Mouse (Mus musculus): ENCODE measurements around the gene Cyp2t4. TPM values are rescaled to one million over a fixed set of nuclear protein-coding genes. Genes with fewer than 3 reads are reported as not detected.

The Cyp2t4 gene
- polyA plus RNA-seq, 1 experiment from 2014 or later: not detected

- Histone ChIP-seq H3K9me3 (ENCODE audit: control insufficient read depth, low read length) (no peaks in the 10 kb centered on the region), H3K27me3 (ENCODE audit: control insufficient read depth, insufficient read depth, low read length) (no peaks in the 10 kb centered on the region), H3K36me3 (ENCODE audit: control insufficient read depth, insufficient read depth, low read length) (peaks cover 75% of the 10 kb centered on the region), H3K4me1 (ENCODE audit: control insufficient read depth, insufficient read depth, low read length) (no peaks in the 10 kb centered on the region), H3K4me2 (replicated peaks; ENCODE audit: low read depth, low read length) (no peak overlapping the region), H3K4me3 (ENCODE audit: low read length) (no peak overlapping the region), H3K27ac (ENCODE audit: low read depth, low read length) (no peak overlapping the region), H3K9ac (ENCODE audit: low read depth, low read length) (no peak overlapping the region)
- ATAC-seq (ENCODE audit: low FRiP score, low TSS enrichment): no peak
- 88% methylated on average over 5 of the region's 5 CpGs for WGBS
These were observed 32.5 kb downstream of the Cyp2t4 start for GRCm38 (mm10) chr7:27185986-27186385.

DNA sequence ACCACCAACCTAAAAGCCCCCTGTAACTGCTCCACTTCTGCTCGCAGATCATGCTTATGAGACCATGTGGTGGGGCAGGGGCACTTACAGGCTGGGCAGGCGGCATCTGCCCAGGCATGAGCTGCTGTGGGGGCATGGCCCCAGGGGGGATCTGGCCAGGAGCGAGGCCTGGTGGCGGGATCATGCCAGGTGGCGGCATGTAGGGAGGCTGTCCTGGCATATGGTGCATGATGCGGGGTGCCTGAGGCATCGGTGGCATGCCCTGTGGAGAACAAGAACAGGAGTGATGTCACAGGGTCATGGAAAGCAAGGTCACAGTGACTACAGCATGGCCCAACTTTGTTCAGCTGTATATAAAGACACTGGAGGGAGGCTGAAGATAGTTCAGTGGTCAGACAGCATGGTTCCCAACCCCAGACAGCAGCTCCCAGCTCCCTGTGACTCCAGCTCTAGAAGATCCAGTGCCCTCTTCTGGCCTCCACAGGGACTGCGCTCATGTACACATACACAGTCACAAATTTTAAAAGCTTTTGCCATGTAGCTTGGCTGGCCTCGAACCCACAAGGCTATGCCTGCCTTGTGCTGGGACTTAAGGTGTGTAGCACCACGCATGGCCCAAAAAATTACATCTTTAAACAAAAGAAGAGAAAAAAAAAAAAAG lies 35.9 kb downstream of the Cyp2t4 start:
- H3K4me1 ChIP-seq (ENCODE audit: control insufficient read depth, insufficient read depth, low read length): peaks cover 1% of the 10 kb centered on the region; the same call in 1 of the 2 replicates
- H3K4me3 ChIP-seq (ENCODE audit: low read length): no peak overlapping the region
- H3K27ac ChIP-seq (ENCODE audit: low read depth, low read length): no peak overlapping the region
- H3K27me3 ChIP-seq (ENCODE audit: control insufficient read depth, insufficient read depth, low read length): no peaks in the 10 kb centered on the region
- no peak for ATAC-seq (ENCODE audit: low FRiP score, low TSS enrichment)
- 98% methylated on average over 10 of the region's 10 CpGs for WGBS
- H3K9ac ChIP-seq (ENCODE audit: low read depth, low read length): no peak overlapping the region
- H3K36me3 ChIP-seq (ENCODE audit: control insufficient read depth, insufficient read depth, low read length): peaks cover 97% of the 10 kb centered on the region
- H3K9me3 ChIP-seq (ENCODE audit: control insufficient read depth, low read length): no peaks in the 10 kb centered on the region
- no peak overlapping the region for H3K4me2 ChIP-seq (replicated peaks; ENCODE audit: low read depth, low read length)

- no peak for ATAC-seq (ENCODE audit: low FRiP score, low TSS enrichment)
- Histone ChIP-seq H3K9ac (ENCODE audit: low read depth, low read length) (no peak overlapping the region), H3K9me3 (ENCODE audit: control insufficient read depth, low read length) (no peaks in the 10 kb centered on the region), H3K27ac (ENCODE audit: low read depth, low read length) (no peak overlapping the region), H3K4me2 (replicated peaks; ENCODE audit: low read depth, low read length) (no peak overlapping the region), H3K27me3 (ENCODE audit: control insufficient read depth, insufficient read depth, low read length) (no peaks in the 10 kb centered on the region), H3K36me3 (ENCODE audit: control insufficient read depth, insufficient read depth, low read length) (peaks cover 67% of the 10 kb centered on the region), H3K4me3 (ENCODE audit: low read length) (no peak overlapping the region), H3K4me1 (ENCODE audit: control insufficient read depth, insufficient read depth, low read length) (peaks cover 12% of the 10 kb centered on the region; the same call in 1 of the 2 replicates)
- 91% methylated on average over 5 of the region's 5 CpGs for WGBS
These were observed 38.9 kb downstream of the Cyp2t4 start for GRCm38 (mm10) chr7:27192434-27192833.

DNA sequence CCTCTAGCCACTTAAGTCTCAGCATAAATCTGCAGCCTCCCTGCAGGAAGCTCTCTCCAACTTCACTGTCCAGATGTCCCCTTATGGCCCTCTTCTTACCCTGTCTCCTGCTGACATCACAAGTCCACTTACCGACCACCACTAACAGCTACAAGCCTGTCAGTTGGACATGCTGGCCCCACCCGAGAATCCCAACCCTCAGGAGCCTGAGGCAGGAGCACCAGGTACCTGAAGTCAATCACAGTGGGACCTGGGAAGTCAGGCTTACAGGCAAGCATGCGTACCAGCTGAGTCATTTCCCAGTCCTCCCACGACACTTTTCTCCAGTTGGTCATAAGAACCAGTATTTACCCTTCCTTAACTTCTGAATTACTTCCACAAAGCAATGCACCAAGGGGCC lies 40.2 kb downstream of the Cyp2t4 start:
- Histone ChIP-seq H3K4me1 (ENCODE audit: control insufficient read depth, insufficient read depth, low read length) (peaks cover 12% of the 10 kb centered on the region; the same call in 1 of the 2 replicates), H3K36me3 (ENCODE audit: control insufficient read depth, insufficient read depth, low read length) (peaks cover 54% of the 10 kb centered on the region), H3K27ac (ENCODE audit: low read depth, low read length) (no peak overlapping the region), H3K4me2 (replicated peaks; ENCODE audit: low read depth, low read length) (no peak overlapping the region; the same call in 1 of the 2 replicates), H3K9ac (ENCODE audit: low read depth, low read length) (0 out of 2 replicates have a peak overlapping the region, but pooled peaks have one; percentile 1), H3K4me3 (ENCODE audit: low read length) (no peak overlapping the region), H3K9me3 (ENCODE audit: control insufficient read depth, low read length) (no peaks in the 10 kb centered on the region), H3K27me3 (ENCODE audit: control insufficient read depth, insufficient read depth, low read length) (no peaks in the 10 kb centered on the region)
- WGBS: 82% methylated on average over 4 of the region's 4 CpGs
- no peak for ATAC-seq (ENCODE audit: low FRiP score, low TSS enrichment)

- peaks cover 33% of the 10 kb centered on the region for H3K36me3 ChIP-seq (ENCODE audit: control insufficient read depth, insufficient read depth, low read length)
- H3K27ac ChIP-seq (ENCODE audit: low read depth, low read length): peak within 1 kb of the TSS; percentile 99
- no peaks in the 10 kb centered on the region for H3K9me3 ChIP-seq (ENCODE audit: control insufficient read depth, low read length)
- H3K27me3 ChIP-seq (ENCODE audit: control insufficient read depth, insufficient read depth, low read length): no peaks in the 10 kb centered on the region
- H3K9ac ChIP-seq (ENCODE audit: low read depth, low read length): peak within 1 kb of the TSS; percentile 97
- WGBS: under 1% methylated on average over 64 of the region's 64 CpGs
- H3K4me2 ChIP-seq (replicated peaks; ENCODE audit: low read depth, low read length): peak within 1 kb of the TSS; percentile 72
- H3K4me1 ChIP-seq (ENCODE audit: control insufficient read depth, insufficient read depth, low read length): peaks cover 12% of the 10 kb centered on the region; the same call in 1 of the 2 replicates
- H3K4me3 ChIP-seq (ENCODE audit: low read length): peak within 1 kb of the TSS; percentile 82
- ATAC-seq (ENCODE audit: low FRiP score, low TSS enrichment): peak; percentile 99
These were observed 42.4 kb downstream of the Cyp2t4 start, which contains the start of the genes BC024978 and Snrpa for GRCm38 (mm10) chr7:27195681-27196611. Gene BC024978, plus strand, starts transcription at chr7:27195781. Gene Snrpa, minus strand, starts transcription at chr7:27196271.

DNA sequence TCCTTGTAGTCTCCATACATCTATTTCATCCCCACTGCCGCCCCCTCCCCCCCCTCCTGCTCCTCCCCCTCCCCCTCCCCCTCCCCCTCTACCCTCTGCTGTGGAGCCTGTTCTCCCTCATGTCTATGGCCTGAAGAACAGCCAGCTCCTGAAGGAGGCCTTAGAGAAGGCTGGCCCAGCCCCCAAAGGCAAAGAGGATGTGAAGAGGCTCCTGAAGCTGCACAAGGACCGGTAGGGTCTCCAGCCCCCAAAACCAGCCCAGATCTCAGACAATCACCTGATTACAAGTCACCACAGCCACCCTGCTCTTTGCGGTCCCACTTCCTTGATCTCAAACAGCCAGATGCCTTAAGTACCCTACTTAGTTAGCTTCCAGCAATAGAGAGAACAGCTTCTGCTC lies 43.6 kb downstream of the Cyp2t4 start:
- no peaks in the 10 kb centered on the region for H3K9me3 ChIP-seq (ENCODE audit: control insufficient read depth, low read length)
- 85% methylated on average over 3 of the region's 3 CpGs for WGBS
- no peak for ATAC-seq (ENCODE audit: low FRiP score, low TSS enrichment)
- H3K9ac ChIP-seq (ENCODE audit: low read depth, low read length): no peak overlapping the region
- peaks cover 24% of the 10 kb centered on the region for H3K36me3 ChIP-seq (ENCODE audit: control insufficient read depth, insufficient read depth, low read length)
- H3K27me3 ChIP-seq (ENCODE audit: control insufficient read depth, insufficient read depth, low read length): no peaks in the 10 kb centered on the region
- H3K4me2 ChIP-seq (replicated peaks; ENCODE audit: low read depth, low read length): no peak overlapping the region; the same call in 1 of the 2 replicates
- peaks cover 12% of the 10 kb centered on the region; the same call in 1 of the 2 replicates for H3K4me1 ChIP-seq (ENCODE audit: control insufficient read depth, insufficient read depth, low read length)
- H3K4me3 ChIP-seq (ENCODE audit: low read length): no peak overlapping the region
- no peak overlapping the region for H3K27ac ChIP-seq (ENCODE audit: low read depth, low read length)

GRCm38 (mm10) chr7:27197634-27198033 lies 44.1 kb downstream of the Cyp2t4 start:
- Histone ChIP-seq H3K4me2 (replicated peaks; ENCODE audit: low read depth, low read length) (no peak overlapping the region), H3K27me3 (ENCODE audit: control insufficient read depth, insufficient read depth, low read length) (no peaks in the 10 kb centered on the region), H3K27ac (ENCODE audit: low read depth, low read length) (no peak overlapping the region), H3K9me3 (ENCODE audit: control insufficient read depth, low read length) (no peaks in the 10 kb centered on the region), H3K9ac (ENCODE audit: low read depth, low read length) (no peak overlapping the region), H3K36me3 (ENCODE audit: control insufficient read depth, insufficient read depth, low read length) (peaks cover 24% of the 10 kb centered on the region), H3K4me3 (ENCODE audit: low read length) (no peak overlapping the region), H3K4me1 (ENCODE audit: control insufficient read depth, insufficient read depth, low read length) (peaks cover 12% of the 10 kb centered on the region; the same call in 1 of the 2 replicates)
- no peak for ATAC-seq (ENCODE audit: low FRiP score, low TSS enrichment)
- 92% methylated on average over 8 of the region's 8 CpGs for WGBS

GRCm38 (mm10) chr7:27198355-27198754 lies 44.8 kb downstream of the Cyp2t4 start:
- no peaks in the 10 kb centered on the region for H3K9me3 ChIP-seq (ENCODE audit: control insufficient read depth, low read length)
- no peak overlapping the region for H3K9ac ChIP-seq (ENCODE audit: low read depth, low read length)
- ATAC-seq (ENCODE audit: low FRiP score, low TSS enrichment): no peak
- no peak overlapping the region for H3K27ac ChIP-seq (ENCODE audit: low read depth, low read length)
- no peaks in the 10 kb centered on the region for H3K27me3 ChIP-seq (ENCODE audit: control insufficient read depth, insufficient read depth, low read length)
- H3K4me1 ChIP-seq (ENCODE audit: control insufficient read depth, insufficient read depth, low read length): peaks cover 12% of the 10 kb centered on the region; the same call in 1 of the 2 replicates
- H3K4me2 ChIP-seq (replicated peaks; ENCODE audit: low read depth, low read length): no peak overlapping the region
- H3K36me3 ChIP-seq (ENCODE audit: control insufficient read depth, insufficient read depth, low read length): peaks cover 24% of the 10 kb centered on the region
- H3K4me3 ChIP-seq (ENCODE audit: low read length): no peak overlapping the region

Measured in kidney, embryonic 14.5 days (tissue).